Mouse (Mus musculus) left cerebral cortex, adult 2 months (tissue): ENCODE data around the gene Pxylp1. TPM values are rescaled to one million over a fixed set of nuclear protein-coding genes. Genes with fewer than 3 reads are reported as not detected.

Source experiments
- DNase-seq, 2 experiments: peaks; one replicate each; pipeline ENCODE4 v3.0.0; 2021 to 2022; ENCODE audit warnings: low spot score in 2 of 2, mixed read lengths in 1 of 2; ENCODE audit errors: extremely low spot score in 1 of 2
- H3K27ac ChIP-seq: fragments of 200-600 bp; 2 replicates; pipeline ENCODE4 v1.8.1; 2022
- H3K4me3 ChIP-seq: fragments of 200-600 bp; 2 replicates; pipeline ENCODE4 v1.8.1; 2022
- CTCF ChIP-seq: fragments of 200-600 bp; IDR thresholded peaks from 2 replicates; pipeline ENCODE4 v1.8.1; 2022; ENCODE audit warnings: antibody characterized with exemption, mild to moderate bottlenecking, moderate library complexity
- intact Hi-C: fragments of 180-260 bp; cut with DNase I; formaldehyde crosslinking; loops from one replicate; pipeline ENCODE4 v1.15.1; 2025
- total RNA-seq, 2 experiments: library from RNA; stranded (reverse); gene quantifications; 2 replicates each; pipeline ENCODE4 v1.2.3; 2021

The Pxylp1 gene
- total RNA-seq, 2 experiments from 2014 or later: 17.7 to 19.5 TPM

GRCm38 (mm10) chr9:96830856-96831359 is 61.6 kb downstream of the Pxylp1 start:
- TF ChIP-seq CTCF: no peak
- no peak overlapping the region for H3K27ac ChIP-seq
- no peak overlapping the region for H3K4me3 ChIP-seq
- intact Hi-C loops: no loop called here
- DNase-seq: no peak

DNA sequence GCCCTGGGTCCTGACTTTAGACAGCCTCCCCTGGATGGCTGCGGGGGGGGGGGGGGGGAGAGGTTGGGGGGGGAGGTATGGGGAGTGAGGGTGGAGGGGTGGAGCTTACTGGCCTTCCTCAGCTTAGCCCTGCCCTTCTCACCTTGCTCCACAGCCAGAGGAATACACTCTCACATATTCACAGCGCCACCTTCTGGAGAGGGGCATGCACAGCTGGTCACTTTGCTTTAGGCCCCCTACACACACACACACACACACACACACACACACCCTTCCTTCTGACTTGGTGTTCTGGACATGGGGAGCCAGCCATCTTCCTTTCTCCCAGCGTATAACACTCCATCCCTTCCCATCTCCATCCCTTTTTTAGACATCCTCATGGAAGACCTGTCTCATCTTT is 62.8 kb downstream of the Pxylp1 start:
- intact Hi-C loops: no loop called here
- DNase-seq: no peak
- H3K4me3 ChIP-seq: no peak overlapping the region
- no peak for TF ChIP-seq CTCF
- H3K27ac ChIP-seq: no peak overlapping the region

- no peak for DNase-seq
- TF ChIP-seq CTCF: no peak
- H3K27ac ChIP-seq: no peak overlapping the region
- H3K4me3 ChIP-seq: no peak overlapping the region
- intact Hi-C loops: no loop called here
Measured at GRCm38 (mm10) chr9:96828071-96828470, 64.4 kb downstream of the Pxylp1 start.

GRCm38 (mm10) chr9:96827002-96827785 is 65.3 kb downstream of the Pxylp1 start:
- intact Hi-C loops: no loop called here
- DNase-seq: no peak

DNA sequence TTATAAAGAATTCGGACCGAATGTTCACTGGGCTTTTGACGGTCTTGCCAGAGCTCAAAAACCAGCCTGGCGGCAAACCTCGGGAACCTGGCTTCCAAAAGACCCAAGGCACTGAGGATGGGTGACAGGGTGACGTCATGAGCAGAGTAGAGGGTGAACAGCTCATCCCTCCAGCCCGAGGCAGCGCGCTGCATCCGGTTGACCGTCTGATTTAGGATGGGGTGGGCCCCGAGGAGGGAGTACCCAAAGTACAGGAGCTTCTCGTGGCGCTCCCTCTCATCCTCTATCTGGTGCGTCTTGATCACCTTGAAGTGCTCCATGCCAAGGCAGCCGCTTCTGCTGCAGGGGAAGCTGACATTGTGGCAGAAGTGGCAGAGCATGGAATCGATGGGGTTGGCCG is 67.6 kb downstream of the Pxylp1 start:
- intact Hi-C loops: no loop called here
- TF ChIP-seq CTCF: no peak
- Histone ChIP-seq H3K27ac (no peak overlapping the region), H3K4me3 (no peak overlapping the region)
- no peak for DNase-seq

More at GRCm38 (mm10) chr9:96827002-96827785, 65.3 kb downstream of the Pxylp1 start:
- no peak overlapping the region for H3K27ac ChIP-seq
- H3K4me3 ChIP-seq: no peak overlapping the region
- no peak for TF ChIP-seq CTCF

DNA sequence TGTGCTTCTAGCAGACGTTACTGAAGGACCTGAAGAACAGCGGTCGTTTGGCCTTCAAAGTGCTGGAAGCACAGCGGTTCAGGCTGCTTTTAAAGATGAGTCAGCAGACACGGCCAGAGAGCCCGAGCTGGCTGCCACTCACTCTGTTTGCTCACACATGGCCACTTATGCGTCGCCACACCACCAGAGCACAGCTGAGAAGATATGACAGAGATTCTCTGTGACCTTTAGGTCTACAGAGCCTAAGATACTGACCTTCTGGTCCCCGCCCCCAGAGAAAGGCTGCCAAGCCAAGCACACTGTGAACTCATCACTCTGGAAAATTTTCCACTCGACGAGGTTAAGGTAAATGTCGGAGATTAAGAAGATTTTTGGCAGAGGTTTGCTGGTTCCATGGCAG is 68.4 kb downstream of the Pxylp1 start:
- no peak for DNase-seq
- Histone ChIP-seq H3K4me3 (no peak overlapping the region), H3K27ac (peak overlapping the region; percentile 57)
- no peak for TF ChIP-seq CTCF
- intact Hi-C loops: no loop called here

DNA sequence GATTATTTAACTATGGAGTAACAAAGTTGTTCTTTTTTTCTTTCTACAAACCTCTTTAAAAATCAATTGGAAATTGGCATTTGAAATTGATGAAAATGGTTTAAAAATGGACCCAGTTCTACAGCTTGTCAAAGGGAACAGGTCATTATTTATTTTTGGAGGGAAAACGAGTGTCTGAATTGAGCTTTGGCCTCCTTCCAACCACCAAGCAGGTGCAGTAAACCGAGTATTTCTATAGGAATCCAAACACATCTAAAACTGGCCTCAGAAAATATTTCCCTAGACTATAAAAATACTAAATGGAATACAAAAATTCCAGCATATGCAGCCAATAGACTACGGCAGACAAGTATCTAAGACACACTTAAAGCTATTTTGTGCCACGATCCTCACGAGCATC is 68.9 kb downstream of the Pxylp1 start:
- TF ChIP-seq CTCF: no peak
- intact Hi-C loops: no loop called here
- H3K27ac ChIP-seq: peak overlapping the region; percentile 57

DNA sequence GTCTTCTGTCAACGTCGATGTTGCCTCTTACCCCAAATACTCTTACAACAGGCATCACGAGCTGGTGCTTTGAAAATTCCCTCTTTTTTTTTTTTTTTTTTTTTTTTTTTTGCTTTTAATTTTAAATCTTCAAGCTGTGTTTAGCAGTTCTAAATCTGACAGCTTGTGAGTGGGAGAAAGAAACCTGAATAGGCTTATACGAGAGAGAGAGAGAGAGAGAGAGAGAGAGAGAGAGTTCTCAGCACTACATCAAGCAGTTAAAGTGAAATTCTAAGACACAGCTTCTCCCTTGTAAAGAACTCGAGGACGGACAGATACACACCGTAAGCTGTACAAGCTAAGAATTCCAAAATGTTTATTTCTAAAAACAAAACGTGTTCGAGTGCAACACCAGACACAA is 69.5 kb downstream of the Pxylp1 start:
- no peak for DNase-seq
- H3K4me3 ChIP-seq: no peak overlapping the region
- H3K27ac ChIP-seq: no peak overlapping the region; the same call in 1 of the 2 replicates
- no peak for TF ChIP-seq CTCF
- intact Hi-C loops: no loop called here

More for the DNA sequence above, 68.9 kb downstream of the Pxylp1 start:
- no peak for DNase-seq
- no peak overlapping the region for H3K4me3 ChIP-seq

GRCm38 (mm10) chr9:96818822-96819481 is 73.5 kb downstream of the Pxylp1 start:
- TF ChIP-seq CTCF: no peak
- Histone ChIP-seq H3K4me3 (no peak overlapping the region), H3K27ac (no peak overlapping the region)
- intact Hi-C loops: loop anchor here (1.0 to 2.0 kb wide), 2 partner anchors 150 to 246 kb away; no protein-coding TSS in a partner anchor
- DNase-seq: no peak

DNA sequence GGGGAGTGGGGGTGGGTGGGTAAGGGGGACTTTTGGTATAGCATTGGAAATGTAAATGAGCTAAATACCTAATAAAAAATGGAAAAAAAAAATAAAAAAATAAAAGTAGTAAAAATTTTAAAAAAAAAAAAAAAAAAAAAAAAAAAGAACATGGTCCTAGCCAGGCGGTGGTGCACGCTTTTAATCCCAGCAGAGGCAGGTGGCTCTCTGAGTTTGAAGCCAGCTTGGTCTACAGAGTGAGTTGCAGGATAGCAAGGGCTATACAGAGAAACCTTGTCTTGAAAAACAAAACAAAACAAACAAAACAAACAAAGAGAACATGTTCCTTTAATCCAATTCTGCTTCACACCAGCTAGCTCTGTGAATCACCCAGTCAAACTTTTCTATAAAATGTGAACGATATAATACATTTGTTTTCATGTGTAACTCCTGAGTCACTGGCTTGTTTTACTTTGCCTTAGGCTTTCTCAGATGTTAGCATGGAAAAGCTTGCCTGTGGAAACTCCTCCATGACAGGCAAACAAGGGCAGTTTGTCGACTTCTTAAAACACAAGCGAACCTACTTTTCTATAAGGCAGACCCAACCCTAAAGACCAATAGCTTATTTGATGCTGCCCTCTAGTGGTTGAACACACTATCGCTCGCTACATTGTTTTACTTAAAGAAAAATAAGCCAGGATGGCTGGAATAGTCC is 74.2 kb downstream of the Pxylp1 start:
- peak; percentile 53 to 57 for DNase-seq
- Histone ChIP-seq H3K4me3 (no peak overlapping the region), H3K27ac (no peak overlapping the region)
- intact Hi-C loops: loop anchor here (1.0 to 2.0 kb wide), 2 partner anchors 149 to 245 kb away; no protein-coding TSS in a partner anchor
- peak; percentile 90 for TF ChIP-seq CTCF

- intact Hi-C loops: no loop called here
- H3K4me3 ChIP-seq: no peak overlapping the region
Measured at GRCm38 (mm10) chr9:96811996-96812395, 80.5 kb downstream of the Pxylp1 start.

More at GRCm38 (mm10) chr9:96811996-96812395, 80.5 kb downstream of the Pxylp1 start:
- DNase-seq: no peak
- TF ChIP-seq CTCF: no peak
- H3K27ac ChIP-seq: no peak overlapping the region
